Mouse (Mus musculus) ES-E14 (cell line): ENCODE results near the gene Olfr727.

Experiments used
- HCFC1 ChIP-seq: IDR thresholded peaks from 2 replicates; pipeline ENCODE4 v1.6.1; 2012; ENCODE audit warnings: low read length, inconsistent platforms, borderline replicate concordance; ENCODE audit not compliant: insufficient read depth
- ZC3H11A ChIP-seq: IDR thresholded peaks from 2 replicates; pipeline ENCODE4 v1.6.1; 2012; ENCODE audit warnings: low read depth, mild to moderate bottlenecking, inconsistent platforms, low read length, borderline replicate concordance

GRCm38 (mm10) chr14:50090853-50091252, 32.1 kb upstream of the Olfr727 start, which contains the start of gene Olfr726:
- TF ChIP-seq ZC3H11A = no peak
- TF ChIP-seq HCFC1 = no peak
